Mouse (Mus musculus) midbrain, embryonic 10.5 days (tissue): ENCODE results near the gene Sorbs2. TPM values are rescaled to one million over a fixed set of nuclear protein-coding genes. Genes with fewer than 3 reads are reported as not detected.
A peak's percentile ranks its signal among the peaks of the same experiment; 100 is the strongest.
"Not testable (repeated sequence)": the region's sequence is repeated elsewhere in the genome, so short reads cannot be mapped to it uniquely, and the experiment has no call there.

ENCODE experiments used
- DNase-seq: peaks from one replicate; pipeline ENCODE4 v3.0.0-alpha.2; 2017; ENCODE audit warnings: low spot score
- H3K27ac ChIP-seq: fragments of 300-500 bp; sonication (generic); replicated peaks from 2 replicates; pipeline ENCODE4 v1.5.1; 2016; ENCODE audit warnings: mild to moderate bottlenecking
- H3K27me3 ChIP-seq: fragments of 300-500 bp; sonication (generic); 2 replicates; pipeline ENCODE4 v1.6.1; 2016; ENCODE audit warnings: low read depth, mild to moderate bottlenecking; ENCODE audit not compliant: poor library complexity, severe bottlenecking
- H3K36me3 ChIP-seq: fragments of 300-500 bp; sonication (generic); 2 replicates; pipeline ENCODE4 v1.6.1; 2016; ENCODE audit warnings: mild to moderate bottlenecking, moderate library complexity
- H3K4me1 ChIP-seq: fragments of 300-500 bp; sonication (generic); 2 replicates; pipeline ENCODE4 v1.6.1; 2016
- H3K4me3 ChIP-seq: fragments of 300-500 bp; sonication (generic); 2 replicates; pipeline ENCODE4 v1.5.1; 2016; ENCODE audit warnings: mild to moderate bottlenecking, moderate library complexity
- H3K9me3 ChIP-seq: fragments of 300-500 bp; sonication (generic); replicated peaks from 2 replicates; pipeline ENCODE4 v1.6.1; 2016; ENCODE audit warnings: mild to moderate bottlenecking
- WGBS: fragments of 180-500 bp; shearing (Covaris S2); methylation state at CpG from one replicate; pipeline ENCODE4 v1.1.7; 2016; 5-methylcytosine and 5-hydroxymethylcytosine counted together
- polyA plus RNA-seq: library from polyadenylated mRNA; unstranded; fragments of >200 nt; fragmentation: Nextera tagmentation; extraction: Ambion mirVana; gene quantifications from 2 replicates; pipeline ENCODE4 v1.2.1, GENCODE M21; 2016

The Sorbs2 gene
- polyA plus RNA-seq, 1 experiment from 2014 or later = 43.8 TPM

GRCm38 (mm10) chr8:45857734-45858133, 350.1 kb downstream of the Sorbs2 start:
- Histone ChIP-seq H3K36me3 (no peaks in the 10 kb centered on the region), H3K27me3 (no peaks in the 10 kb centered on the region), H3K4me1 (peaks cover 18% of the 10 kb centered on the region), H3K27ac (no peak overlapping the region), H3K9me3 (no peaks in the 10 kb centered on the region), H3K4me3 (no peak overlapping the region)
- no peak for DNase-seq
- 53% methylated on average over 5 of the region's 5 CpGs for WGBS

GRCm38 (mm10) chr8:45858391-45858790, 350.8 kb downstream of the Sorbs2 start:
- Histone ChIP-seq H3K27ac (no peak overlapping the region), H3K4me1 (peaks cover 18% of the 10 kb centered on the region), H3K36me3 (no peaks in the 10 kb centered on the region), H3K4me3 (no peak overlapping the region), H3K27me3 (no peaks in the 10 kb centered on the region), H3K9me3 (no peaks in the 10 kb centered on the region)
- 38% methylated on average over 9 of the region's 9 CpGs for WGBS
- DNase-seq = no peak

- H3K27me3 ChIP-seq, H3K9me3 ChIP-seq, DNase-seq, H3K4me3 ChIP-seq, H3K36me3 ChIP-seq, H3K27ac ChIP-seq: not testable (repeated sequence)
- 87% methylated on average over 11 of the region's 11 CpGs for WGBS
- peaks cover 24% of the 10 kb centered on the region for H3K4me1 ChIP-seq
Measured at GRCm38 (mm10) chr8:45871587-45871986, 364.0 kb downstream of the Sorbs2 start.

GRCm38 (mm10) chr8:45872077-45872476, 364.5 kb downstream of the Sorbs2 start:
- 94% methylated on average over 7 of the region's 7 CpGs for WGBS
- H3K4me3 ChIP-seq = no peak overlapping the region
- no peak for DNase-seq
- H3K36me3 ChIP-seq = no peaks in the 10 kb centered on the region
- H3K9me3 ChIP-seq = no peaks in the 10 kb centered on the region
- peaks cover 29% of the 10 kb centered on the region for H3K4me1 ChIP-seq
- peaks cover 3% of the 10 kb centered on the region; the same call in 1 of the 2 replicates for H3K27me3 ChIP-seq
- no peak overlapping the region for H3K27ac ChIP-seq

GRCm38 (mm10) chr8:45874945-45875626, 367.5 kb downstream of the Sorbs2 start:
- WGBS = 32% methylated on average over 10 of the region's 10 CpGs
- Histone ChIP-seq H3K27ac (peak overlapping the region; percentile 88), H3K4me1 (peaks cover 30% of the 10 kb centered on the region), H3K9me3 (no peaks in the 10 kb centered on the region; the same call in 1 of the 2 replicates), H3K36me3 (no peaks in the 10 kb centered on the region), H3K4me3 (peak overlapping the region; percentile 27), H3K27me3 (peaks cover 9% of the 10 kb centered on the region; the same call in 1 of the 2 replicates)
- DNase-seq = peak; percentile 81

GRCm38 (mm10) chr8:45876397-45876796, 368.8 kb downstream of the Sorbs2 start:
- DNase-seq = no peak
- Histone ChIP-seq H3K27ac (peak overlapping the region; percentile 71), H3K4me3 (no peak overlapping the region), H3K27me3 (peaks cover 9% of the 10 kb centered on the region; the same call in 1 of the 2 replicates), H3K4me1 (peaks cover 30% of the 10 kb centered on the region), H3K9me3 (no peaks in the 10 kb centered on the region; the same call in 1 of the 2 replicates), H3K36me3 (no peaks in the 10 kb centered on the region)
- 74% methylated on average over 5 of the region's 5 CpGs for WGBS

Other genes with a start within 250 kb of the Sorbs2 start
- not detected in 2 replicates for gene F11, start 245.8 kb upstream of the Sorbs2 start, polyA plus RNA-seq
- 0.04 TPM in 1 of 2 replicates, not detected in the other for gene Klkb1, start 212.9 kb upstream of the Sorbs2 start, polyA plus RNA-seq
- 0.07 and 0.10 TPM in 2 replicates for gene Gm45753, start 199.3 kb upstream of the Sorbs2 start, polyA plus RNA-seq
- 1.8 and 2.4 TPM in 2 replicates for gene Cyp4v3, start 174.6 kb upstream of the Sorbs2 start, polyA plus RNA-seq
- 9.0 and 9.7 TPM in 2 replicates for gene Fam149a, start 125.5 kb upstream of the Sorbs2 start, polyA plus RNA-seq
- 0.91 and 1.1 TPM in 2 replicates for gene Tlr3, start 96.7 kb upstream of the Sorbs2 start, polyA plus RNA-seq